Comparison of ENCODE assay signal across 16 mouse cellular contexts in genomic region chr8:115613946-115614584, GRCm38 (mm10).
DNase-seq lines count a peak whose midpoint lies in the region; ATAC-seq lines count a peak whose summit lies in the region.
"Had no signal": no experiment of that assay in that cellular context is flagged by ENCODE, and none has a peak within 500 bp of the region (broad histone marks: within the 10 kb centered on the region; RNA-seq: fewer than 3 reads in every experiment).

No protein-coding gene starts in this region.

- H3K4me3 ChIP-seq in kidney, embryonic 15.5 days (replicated peaks), result no peak overlapping the region
- H3K4me3 ChIP-seq in brown adipose tissue, adult 24 weeks (ENCODE audit: insufficient read depth, low read depth, low read length), result no peak overlapping the region
- no peak overlapping the region for H3K4me3 ChIP-seq in macrophage (ENCODE audit: inconsistent target)
- H3K4me3 ChIP-seq in forebrain, embryonic 12.5 days (replicated peaks), result no peak overlapping the region
- H3K4me3 ChIP-seq: erythroblast, embryonic 14.5 days; intestine, embryonic 15.5 days; liver, embryonic 15.5 days; neural tube, embryonic 13.5 days had no signal

- H3K9me3 ChIP-seq in kidney, embryonic 15.5 days (replicated peaks), result no peaks in the 10 kb centered on the region
- no peaks in the 10 kb centered on the region for H3K9me3 ChIP-seq in forebrain, embryonic 12.5 days
- H3K9me3 ChIP-seq: intestine, embryonic 15.5 days; liver, embryonic 15.5 days; neural tube, embryonic 13.5 days had no signal

- no peak for ATAC-seq in kidney, embryonic 15.5 days (replicated peaks; ENCODE audit: low FRiP score)
- ATAC-seq in forebrain, embryonic 12.5 days (ENCODE audit: low FRiP score), result no peak
- ATAC-seq: intestine, embryonic 15.5 days had no signal

- H3K79me2 ChIP-seq in macrophage (ENCODE audit: inconsistent target), result no peaks in the 10 kb centered on the region

- H3K9ac ChIP-seq in kidney, embryonic 15.5 days, result no peak overlapping the region
- no peak overlapping the region for H3K9ac ChIP-seq in forebrain, embryonic 12.5 days
- H3K9ac ChIP-seq: intestine, embryonic 15.5 days; liver, embryonic 15.5 days; neural tube, embryonic 13.5 days had no signal

- no peak overlapping the region for H3K4me2 ChIP-seq in kidney, embryonic 15.5 days
- H3K4me2 ChIP-seq in forebrain, embryonic 12.5 days, result no peak overlapping the region
- H3K4me2 ChIP-seq: intestine, embryonic 15.5 days; liver, embryonic 15.5 days; neural tube, embryonic 13.5 days had no signal

- H3K27ac ChIP-seq in kidney, embryonic 15.5 days, result no peak overlapping the region
- peak overlapping the region; percentile 72 for H3K27ac ChIP-seq in brown adipose tissue, adult 24 weeks (replicated peaks; ENCODE audit: low read depth, low read length)
- peak overlapping the region; percentile 95 for H3K27ac ChIP-seq in macrophage
- H3K27ac ChIP-seq in forebrain, embryonic 12.5 days, result no peak overlapping the region
- H3K27ac ChIP-seq: intestine, embryonic 15.5 days; liver, embryonic 15.5 days; neural tube, embryonic 13.5 days had no signal

- peak; percentile 11 for DNase-seq in adrenal gland, postnatal 14 days
- no peak for DNase-seq in adrenal gland, postnatal 25 days
- DNase-seq in kidney, postnatal 14 days, result peak; percentile 9
- DNase-seq in left cerebral cortex, adult 8-10 months (ENCODE audit: low spot score in 2 of 2), result no peak
- DNase-seq: cerebellum, adult 8-10 months; embryo, embryonic 11 days; midbrain, embryonic 14.5 days; retina, postnatal 1 day had no signal

- H3K4me1 ChIP-seq in kidney, embryonic 15.5 days, result 0 out of 2 replicates have a peak, but pooled peaks cover 2% of the 10 kb centered on the region
- peaks cover 4% of the 10 kb centered on the region; the same call in 1 of the 2 replicates for H3K4me1 ChIP-seq in brown adipose tissue, adult 24 weeks (ENCODE audit: control insufficient read depth, insufficient read depth, insufficient read length, low read length)
- no peaks in the 10 kb centered on the region for H3K4me1 ChIP-seq in forebrain, embryonic 12.5 days
- H3K4me1 ChIP-seq: intestine, embryonic 15.5 days; liver, embryonic 15.5 days; neural tube, embryonic 13.5 days had no signal

- H3K36me3 ChIP-seq in kidney, embryonic 15.5 days, result no peaks in the 10 kb centered on the region
- H3K36me3 ChIP-seq in macrophage (ENCODE audit: inconsistent target), result no peaks in the 10 kb centered on the region
- no peaks in the 10 kb centered on the region for H3K36me3 ChIP-seq in forebrain, embryonic 12.5 days (replicated peaks)
- H3K36me3 ChIP-seq: intestine, embryonic 15.5 days; liver, embryonic 15.5 days; neural tube, embryonic 13.5 days had no signal

- WGBS in kidney, embryonic 15.5 days, result 73% methylated on average over 5 of the region's 5 CpGs
- WGBS in macrophage (ENCODE audit: missing documents), result 6% methylated on average over 5 of the region's 5 CpGs
- WGBS in forebrain, embryonic 12.5 days, result 84% methylated on average over 5 of the region's 5 CpGs

- no peaks in the 10 kb centered on the region for H3K27me3 ChIP-seq in kidney, embryonic 15.5 days
- H3K27me3 ChIP-seq in forebrain, embryonic 12.5 days, result no peaks in the 10 kb centered on the region
- H3K27me3 ChIP-seq: intestine, embryonic 15.5 days; liver, embryonic 15.5 days; neural tube, embryonic 13.5 days had no signal

Comparison
In these comparisons a context has a peak if more than half of its experiments do, and no peak if none do; other contexts are left out.
1. DNase-seq: peak in adrenal gland, postnatal 14 days (single experiment) and kidney, postnatal 14 days (single experiment); none in adrenal gland, postnatal 25 days (single experiment) and left cerebral cortex, adult 8-10 months (0 of 2).
2. H3K27ac ChIP-seq: peak in brown adipose tissue, adult 24 weeks (single experiment) and macrophage (single experiment); none in kidney, embryonic 15.5 days (single experiment) and forebrain, embryonic 12.5 days (single experiment).